Mouse (Mus musculus) cortical plate, adult 2 months (tissue): ENCODE data around the gene Plxna4.

Experiments
- CTCF ChIP-seq: fragments of 200-500 bp; IDR thresholded peaks from 2 replicates; pipeline ENCODE4 v1.5.1; 2011; ENCODE audit warnings: mild to moderate bottlenecking, control low read depth, low read length; ENCODE audit not compliant: insufficient read depth; ENCODE audit errors: extremely low read depth
- POLR2A ChIP-seq: fragments of 200-500 bp; IDR thresholded peaks from 2 replicates; pipeline ENCODE4 v1.6.1; 2011; ENCODE audit warnings: mild to moderate bottlenecking, low read length, control low read depth; ENCODE audit not compliant: insufficient read depth; ENCODE audit errors: extremely low read depth

- TF ChIP-seq CTCF (no peak), POLR2A (no peak)
These were observed 203.1 kb downstream of the Plxna4 start for GRCm38 (mm10) chr6:32384937-32385336.
